Mouse (Mus musculus): ENCODE data around the gene Matn4. TPM values are rescaled to one million over a fixed set of nuclear protein-coding genes. Genes with fewer than 3 reads are reported as not detected.

Matn4 gene
- polyA plus RNA-seq (2014; fragmentation: Illumina TruSeq; extraction: RNeasy Lipid Tissue Mini Kit (QIAGEN cat#74804); ENCODE audit: low read depth, low replicate concordance): 1.1 TPM

DNA sequence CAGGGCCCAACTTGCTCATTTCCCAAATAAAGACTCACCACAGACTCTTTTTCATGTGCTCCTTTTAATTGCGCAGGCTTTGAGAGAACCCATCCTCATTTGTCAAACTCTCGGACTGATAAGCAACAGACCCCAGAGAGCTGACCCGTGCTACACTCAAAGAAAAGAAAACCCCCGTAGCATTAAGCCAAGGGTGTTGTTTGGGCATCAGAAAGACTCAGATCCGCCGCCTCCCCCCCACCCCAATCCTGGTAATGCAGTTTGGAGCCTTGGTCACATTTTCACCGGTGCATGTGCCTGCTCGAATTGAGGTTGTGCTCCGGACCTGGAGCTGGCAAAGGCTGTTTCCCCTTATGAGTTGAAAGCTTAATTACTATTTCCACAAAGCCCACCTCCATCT is at the start of gene Matn4:
Gene Matn4, minus strand, starts transcription at position 101 of the 400 bp plus-strand sequence.

GRCm38 (mm10) chr2:164443460-164444000 is 38.6 kb upstream of the Matn4 start, which contains the start of gene Sdc4:
Sdc4 (minus strand) TSS chr2:164443887.

GRCm38 (mm10) chr2:164402906-164403305 is 2.1 kb downstream of the Matn4 start, which contains the start of gene Rbpjl:
Rbpjl (plus strand) TSS chr2:164403141.

GRCm38 (mm10) chr2:164389020-164389419 is 15.9 kb downstream of the Matn4 start, which contains the start of gene Slpi:
Slpi (minus strand) TSS chr2:164389095.

Other genes with a start within 250 kb of the Matn4 start
- 0.29 TPM for gene Kcns1, start 234.0 kb downstream of the Matn4 start, polyA plus RNA-seq (2014; fragmentation: Illumina TruSeq; extraction: RNeasy Lipid Tissue Mini Kit (QIAGEN cat#74804); ENCODE audit: low read depth, low replicate concordance)
- not detected for gene Wfdc5, start 222.4 kb downstream of the Matn4 start, polyA plus RNA-seq (2014; fragmentation: Illumina TruSeq; extraction: RNeasy Lipid Tissue Mini Kit (QIAGEN cat#74804); ENCODE audit: low read depth, low replicate concordance)
- not detected for gene Wfdc12, start 214.6 kb downstream of the Matn4 start, polyA plus RNA-seq (2014; fragmentation: Illumina TruSeq; extraction: RNeasy Lipid Tissue Mini Kit (QIAGEN cat#74804); ENCODE audit: low read depth, low replicate concordance)
- 5.9 TPM for gene Wfdc15a, start 205.0 kb downstream of the Matn4 start, polyA plus RNA-seq (2014; fragmentation: Illumina TruSeq; extraction: RNeasy Lipid Tissue Mini Kit (QIAGEN cat#74804); ENCODE audit: low read depth, low replicate concordance)
- 738 TPM for gene Wfdc15b, start 183.5 kb downstream of the Matn4 start, polyA plus RNA-seq (2014; fragmentation: Illumina TruSeq; extraction: RNeasy Lipid Tissue Mini Kit (QIAGEN cat#74804); ENCODE audit: low read depth, low replicate concordance)
- gene Svs2, start 166.7 kb downstream of the Matn4 start, polyA plus RNA-seq (2014; fragmentation: Illumina TruSeq; extraction: RNeasy Lipid Tissue Mini Kit (QIAGEN cat#74804); ENCODE audit: low read depth, low replicate concordance): not detected
- gene Svs3b, start 148.5 kb downstream of the Matn4 start, polyA plus RNA-seq (2014; fragmentation: Illumina TruSeq; extraction: RNeasy Lipid Tissue Mini Kit (QIAGEN cat#74804); ENCODE audit: low read depth, low replicate concordance): not detected
- not detected for gene Svs4, start 126.7 kb downstream of the Matn4 start, polyA plus RNA-seq (2014; fragmentation: Illumina TruSeq; extraction: RNeasy Lipid Tissue Mini Kit (QIAGEN cat#74804); ENCODE audit: low read depth, low replicate concordance)
- gene Svs3a, start 115.9 kb downstream of the Matn4 start, polyA plus RNA-seq (2014; fragmentation: Illumina TruSeq; extraction: RNeasy Lipid Tissue Mini Kit (QIAGEN cat#74804); ENCODE audit: low read depth, low replicate concordance): not detected
- gene Svs6, start 88.4 kb downstream of the Matn4 start, polyA plus RNA-seq (2014; fragmentation: Illumina TruSeq; extraction: RNeasy Lipid Tissue Mini Kit (QIAGEN cat#74804); ENCODE audit: low read depth, low replicate concordance): not detected
- 1.8 TPM for gene Svs5, start 72.4 kb downstream of the Matn4 start, polyA plus RNA-seq (2014; fragmentation: Illumina TruSeq; extraction: RNeasy Lipid Tissue Mini Kit (QIAGEN cat#74804); ENCODE audit: low read depth, low replicate concordance)
- 110 TPM for gene Slpi, start 16.1 kb downstream of the Matn4 start, polyA plus RNA-seq (2014; fragmentation: Illumina TruSeq; extraction: RNeasy Lipid Tissue Mini Kit (QIAGEN cat#74804); ENCODE audit: low read depth, low replicate concordance)
- not detected for gene Rbpjl, start 2.0 kb downstream of the Matn4 start, polyA plus RNA-seq (2014; fragmentation: Illumina TruSeq; extraction: RNeasy Lipid Tissue Mini Kit (QIAGEN cat#74804); ENCODE audit: low read depth, low replicate concordance)
- gene Sdc4, start 38.7 kb upstream of the Matn4 start, polyA plus RNA-seq (2014; fragmentation: Illumina TruSeq; extraction: RNeasy Lipid Tissue Mini Kit (QIAGEN cat#74804); ENCODE audit: low read depth, low replicate concordance): 26.4 TPM
- 31.9 TPM for gene Sys1, start 51.8 kb upstream of the Matn4 start, polyA plus RNA-seq (2014; fragmentation: Illumina TruSeq; extraction: RNeasy Lipid Tissue Mini Kit (QIAGEN cat#74804); ENCODE audit: low read depth, low replicate concordance)
- not detected for gene Gm20458, start 55.8 kb upstream of the Matn4 start, polyA plus RNA-seq (2014; fragmentation: Illumina TruSeq; extraction: RNeasy Lipid Tissue Mini Kit (QIAGEN cat#74804); ENCODE audit: low read depth, low replicate concordance)
- 2.1 TPM for gene Trp53tg5, start 68.6 kb upstream of the Matn4 start, polyA plus RNA-seq (2014; fragmentation: Illumina TruSeq; extraction: RNeasy Lipid Tissue Mini Kit (QIAGEN cat#74804); ENCODE audit: low read depth, low replicate concordance)
- 18.9 TPM for gene Dbndd2, start 80.9 kb upstream of the Matn4 start, polyA plus RNA-seq (2014; fragmentation: Illumina TruSeq; extraction: RNeasy Lipid Tissue Mini Kit (QIAGEN cat#74804); ENCODE audit: low read depth, low replicate concordance)
- 74.8 TPM for gene Pigt, start 92.4 kb upstream of the Matn4 start, polyA plus RNA-seq (2014; fragmentation: Illumina TruSeq; extraction: RNeasy Lipid Tissue Mini Kit (QIAGEN cat#74804); ENCODE audit: low read depth, low replicate concordance)
- 15.2 TPM for gene Wfdc2, start 157.3 kb upstream of the Matn4 start, polyA plus RNA-seq (2014; fragmentation: Illumina TruSeq; extraction: RNeasy Lipid Tissue Mini Kit (QIAGEN cat#74804); ENCODE audit: low read depth, low replicate concordance)
- gene Spint3, start 168.3 kb upstream of the Matn4 start, polyA plus RNA-seq (2014; fragmentation: Illumina TruSeq; extraction: RNeasy Lipid Tissue Mini Kit (QIAGEN cat#74804); ENCODE audit: low read depth, low replicate concordance): 240 TPM
- gene Wfdc6a, start 180.3 kb upstream of the Matn4 start, polyA plus RNA-seq (2014; fragmentation: Illumina TruSeq; extraction: RNeasy Lipid Tissue Mini Kit (QIAGEN cat#74804); ENCODE audit: low read depth, low replicate concordance): 118 TPM
- 285 TPM for gene Eppin, start 188.4 kb upstream of the Matn4 start, polyA plus RNA-seq (2014; fragmentation: Illumina TruSeq; extraction: RNeasy Lipid Tissue Mini Kit (QIAGEN cat#74804); ENCODE audit: low read depth, low replicate concordance)
- 215 TPM for gene Wfdc6b, start 208.4 kb upstream of the Matn4 start, polyA plus RNA-seq (2014; fragmentation: Illumina TruSeq; extraction: RNeasy Lipid Tissue Mini Kit (QIAGEN cat#74804); ENCODE audit: low read depth, low replicate concordance)
- 244 TPM for gene Wfdc8, start 208.5 kb upstream of the Matn4 start, polyA plus RNA-seq (2014; fragmentation: Illumina TruSeq; extraction: RNeasy Lipid Tissue Mini Kit (QIAGEN cat#74804); ENCODE audit: low read depth, low replicate concordance)
- 298 TPM for gene Wfdc16, start 233.6 kb upstream of the Matn4 start, polyA plus RNA-seq (2014; fragmentation: Illumina TruSeq; extraction: RNeasy Lipid Tissue Mini Kit (QIAGEN cat#74804); ENCODE audit: low read depth, low replicate concordance)

Measured in adipose tissue, adult 10 weeks (tissue).